Mouse (Mus musculus) C2C12 (cell line): Measurements from ENCODE around the gene Rap1gap2. TPM values are rescaled to one million over a fixed set of nuclear protein-coding genes. Genes with fewer than 3 reads are reported as not detected.
A peak's percentile ranks its signal among the peaks of the same experiment; 100 is the strongest.

Source experiments
- H3K27me3 ChIP-seq: one replicate; pipeline ENCODE4 v1.6.1; 2011; ENCODE audit not compliant: control insufficient read depth, insufficient read depth, insufficient read length
- H3K36me3 ChIP-seq: one replicate; pipeline ENCODE4 v1.6.1; 2011; ENCODE audit not compliant: control insufficient read depth, insufficient read depth
- H3K4me3 ChIP-seq: one replicate; pipeline ENCODE4 v1.5.1; 2011; ENCODE audit warnings: mild to moderate bottlenecking, control low read depth; ENCODE audit not compliant: poor library complexity, insufficient read depth, severe bottlenecking
- H3K79me2 ChIP-seq: one replicate; pipeline ENCODE4 v1.6.1; 2011; ENCODE audit not compliant: control insufficient read depth, insufficient read depth
- H3K79me3 ChIP-seq: one replicate; pipeline ENCODE4 v1.6.1; 2011; ENCODE audit warnings: low read depth, control low read depth
- H3ac ChIP-seq: one replicate; pipeline ENCODE3; 2011; ENCODE audit warnings: low read depth; ENCODE audit not compliant: control insufficient read depth, insufficient read length
- CEBPB ChIP-seq: IDR thresholded peaks from one replicate; pipeline ENCODE4 v1.6.1; 2011; ENCODE audit warnings: low read depth, mild to moderate bottlenecking, control low read depth, moderate library complexity
- CTCF ChIP-seq: IDR thresholded peaks from one replicate; pipeline ENCODE4 v1.5.1; 2011; ENCODE audit not compliant: control insufficient read depth, insufficient read depth, insufficient read length
- FOSL1 ChIP-seq: IDR thresholded peaks from one replicate; pipeline ENCODE4 v1.8.0; 2011; ENCODE audit warnings: mild to moderate bottlenecking, low read length; ENCODE audit not compliant: poor library complexity, insufficient read depth, severe bottlenecking
- MAX ChIP-seq: IDR thresholded peaks from one replicate; pipeline ENCODE4 v1.6.1; 2011; ENCODE audit warnings: mild to moderate bottlenecking, control low read depth
- MYOD1 ChIP-seq: IDR thresholded peaks from one replicate; pipeline ENCODE4 v1.6.1; 2011; ENCODE audit warnings: low read depth; ENCODE audit not compliant: control insufficient read depth, insufficient read length
- MYOG ChIP-seq: IDR thresholded peaks from one replicate; pipeline ENCODE4 v1.6.1; 2011; ENCODE audit not compliant: control insufficient read depth, insufficient read length; ENCODE audit errors: extremely low read depth
- USF1 ChIP-seq: IDR thresholded peaks from one replicate; pipeline ENCODE4 v1.6.1; 2011; ENCODE audit warnings: low read depth, mild to moderate bottlenecking, control low read depth, moderate library complexity
- polyA plus RNA-seq: library from polyadenylated mRNA; unstranded; fragments of >200 nt; fragmentation: generic; extraction: Trizol; gene quantifications from one replicate; pipeline ENCODE4 v1.2.1, GENCODE M21; 2012; ENCODE audit warnings: missing spikeins

Gene Rap1gap2
- polyA plus RNA-seq, 1 experiment, result 1.4 TPM

DNA sequence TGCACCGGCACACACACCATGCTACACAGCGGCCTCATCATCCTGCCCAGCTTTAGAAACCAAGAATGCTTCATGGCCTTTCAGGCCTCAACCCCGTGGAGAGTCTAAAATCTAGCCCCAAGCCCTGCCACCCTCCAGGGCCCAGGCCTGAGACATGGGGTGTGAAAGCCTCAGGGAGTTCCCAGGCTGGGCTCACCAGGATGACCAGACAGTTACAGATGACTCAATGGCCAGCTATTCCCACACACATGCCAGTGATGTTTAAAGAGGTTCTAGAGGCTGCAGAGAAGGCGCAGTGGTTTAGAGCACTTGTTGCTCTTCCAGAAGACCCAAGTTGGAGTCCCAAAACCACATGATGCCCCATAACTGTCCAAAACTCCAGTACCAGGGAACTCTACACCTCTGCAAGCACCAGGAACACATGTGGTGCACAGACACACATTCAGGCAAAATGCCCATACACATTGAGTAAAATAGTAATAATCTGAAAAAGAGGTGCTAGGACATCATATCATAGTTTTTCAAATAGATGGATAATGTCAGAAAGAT lies 44.3 kb downstream of the Rap1gap2 start:
- Histone ChIP-seq H3K79me3 (no peaks in the 10 kb centered on the region), H3K36me3 (no peaks in the 10 kb centered on the region), H3K79me2 (no peaks in the 10 kb centered on the region), H3K27me3 (no peaks in the 10 kb centered on the region), H3K4me3 (no peak overlapping the region), H3ac (no peak overlapping the region)
- TF ChIP-seq USF1 (peak; percentile 56), FOSL1 (peak; percentile 77), MYOG (no peak), MYOD1 (peak; percentile 33), CEBPB (no peak), CTCF (no peak), MAX (peak; percentile 22)

DNA sequence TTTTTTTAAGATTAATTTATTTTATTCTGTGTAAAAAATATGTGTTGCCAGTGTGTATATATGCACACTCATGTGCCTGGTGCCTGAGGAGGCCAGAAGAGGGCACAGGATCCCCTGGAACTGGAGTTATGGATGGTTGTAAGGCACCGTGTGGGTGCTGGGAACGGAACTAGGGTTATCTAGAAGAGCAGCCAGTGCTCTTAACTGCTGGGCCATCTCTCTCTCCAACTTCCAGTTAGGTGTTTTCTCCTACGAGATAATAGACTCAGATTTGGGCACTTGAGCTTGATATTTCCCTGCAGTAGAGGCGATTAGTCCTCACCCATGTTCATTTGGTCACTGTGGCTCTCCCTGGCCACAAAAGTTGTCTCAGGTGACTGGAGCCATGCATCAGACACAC lies 49.3 kb downstream of the Rap1gap2 start:
- no peaks in the 10 kb centered on the region for H3K79me2 ChIP-seq
- H3K36me3 ChIP-seq, result no peaks in the 10 kb centered on the region
- no peak overlapping the region for H3K4me3 ChIP-seq
- no peaks in the 10 kb centered on the region for H3K79me3 ChIP-seq
- TF ChIP-seq MAX, result no peak
- TF ChIP-seq CTCF, result no peak
- TF ChIP-seq CEBPB, result no peak
- no peak for TF ChIP-seq MYOG
- no peak for TF ChIP-seq MYOD1
- TF ChIP-seq FOSL1, result no peak
- no peak for TF ChIP-seq USF1
- H3K27me3 ChIP-seq, result no peaks in the 10 kb centered on the region
- no peak overlapping the region for H3ac ChIP-seq

DNA sequence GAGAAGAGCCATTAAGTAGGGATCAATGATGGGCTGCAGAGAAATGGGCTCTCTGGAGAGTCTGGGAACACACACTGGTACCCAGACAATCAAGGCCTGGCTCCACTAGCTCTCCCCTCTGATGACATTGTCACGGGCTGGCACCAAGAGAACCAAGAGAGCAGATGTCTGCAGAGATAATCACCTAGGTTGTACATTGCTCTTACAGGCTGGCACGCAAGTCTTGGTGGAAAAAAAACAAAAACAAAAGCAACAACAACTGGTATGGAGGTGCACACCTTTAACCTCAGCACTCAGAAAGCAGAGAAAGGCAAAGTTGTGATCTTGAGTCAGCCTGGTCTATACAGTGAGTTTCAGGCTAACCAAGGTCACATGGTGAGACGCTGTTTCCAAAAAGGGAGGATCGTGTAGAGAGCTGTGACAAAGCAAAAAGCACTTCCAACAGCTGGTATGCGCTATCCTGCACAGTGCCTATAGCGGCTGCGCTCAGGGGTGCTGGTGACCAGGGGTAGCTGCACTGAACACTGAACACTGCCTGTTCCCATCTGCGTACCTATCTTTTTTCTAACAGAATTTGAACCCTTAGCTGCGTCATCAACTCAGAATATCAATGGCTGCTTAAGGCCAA lies 50.0 kb downstream of the Rap1gap2 start:
- no peak overlapping the region for H3ac ChIP-seq
- H3K36me3 ChIP-seq, result no peaks in the 10 kb centered on the region
- H3K27me3 ChIP-seq, result no peaks in the 10 kb centered on the region
- H3K79me2 ChIP-seq, result no peaks in the 10 kb centered on the region
- no peak overlapping the region for H3K4me3 ChIP-seq
- no peak for TF ChIP-seq MYOD1
- TF ChIP-seq FOSL1, result no peak
- no peak for TF ChIP-seq MYOG
- no peak for TF ChIP-seq MAX
- no peak for TF ChIP-seq USF1
- TF ChIP-seq CEBPB, result no peak
- H3K79me3 ChIP-seq, result no peaks in the 10 kb centered on the region

DNA sequence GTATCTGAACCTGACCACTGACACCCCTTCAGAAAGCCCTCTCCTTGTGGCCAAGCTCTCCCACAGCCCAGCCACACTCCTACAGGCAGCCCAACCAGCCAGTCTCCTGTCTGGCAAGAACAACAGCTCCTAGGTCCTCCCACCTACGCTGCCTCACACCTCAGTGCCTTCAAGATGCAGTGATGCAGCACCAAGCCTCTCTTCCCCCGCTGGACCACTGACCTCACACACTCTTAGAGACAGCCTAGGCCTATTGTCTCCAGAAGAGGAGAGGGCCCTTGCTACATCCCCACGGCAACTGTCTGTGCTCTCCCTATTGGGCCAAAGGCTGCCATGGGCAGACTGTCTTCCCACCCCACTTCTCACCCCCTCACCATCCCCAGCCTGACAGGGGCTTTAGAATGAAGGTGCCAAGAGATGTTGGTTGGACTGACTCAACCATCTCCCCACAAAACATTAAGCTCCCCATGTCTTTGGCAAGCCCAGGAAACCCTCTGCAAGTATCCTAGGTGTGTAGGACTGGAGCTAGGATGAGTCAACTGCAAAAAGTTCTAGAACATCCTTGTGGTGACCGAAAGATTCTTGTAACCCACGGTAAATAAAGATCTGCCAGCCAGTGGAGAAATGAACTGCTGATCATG lies 50.8 kb downstream of the Rap1gap2 start:
- no peak overlapping the region for H3K4me3 ChIP-seq
- no peaks in the 10 kb centered on the region for H3K27me3 ChIP-seq
- H3ac ChIP-seq, result no peak overlapping the region
- H3K79me2 ChIP-seq, result no peaks in the 10 kb centered on the region
- no peaks in the 10 kb centered on the region for H3K36me3 ChIP-seq
- no peaks in the 10 kb centered on the region for H3K79me3 ChIP-seq
- TF ChIP-seq CTCF (no peak), MAX (no peak), CEBPB (no peak), MYOD1 (no peak), FOSL1 (no peak), USF1 (no peak), MYOG (no peak)

DNA sequence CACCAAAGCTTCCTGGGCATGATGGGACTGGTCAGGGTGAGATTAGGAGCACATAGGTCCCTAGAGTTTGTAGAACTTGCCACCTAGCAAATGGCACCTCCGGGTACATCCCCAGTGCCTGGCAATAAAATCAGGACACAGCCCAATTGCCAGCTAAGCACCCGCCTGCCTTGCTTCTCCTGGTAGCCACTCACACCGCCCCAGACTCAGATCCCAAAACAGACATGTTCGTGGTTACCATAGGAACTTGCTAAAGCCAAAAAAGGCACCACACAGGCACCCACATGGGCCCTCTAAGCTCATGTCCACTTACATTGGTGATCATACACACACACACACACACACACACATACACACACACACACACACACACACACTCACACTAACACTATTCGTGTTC lies 51.8 kb downstream of the Rap1gap2 start:
- H3K79me2 ChIP-seq, result no peaks in the 10 kb centered on the region
- H3K4me3 ChIP-seq, result no peak overlapping the region
- no peaks in the 10 kb centered on the region for H3K36me3 ChIP-seq
- H3K79me3 ChIP-seq, result no peaks in the 10 kb centered on the region
- H3K27me3 ChIP-seq, result no peaks in the 10 kb centered on the region
- no peak overlapping the region for H3ac ChIP-seq
- no peak for TF ChIP-seq CEBPB
- TF ChIP-seq MYOG, result no peak
- TF ChIP-seq CTCF, result no peak
- no peak for TF ChIP-seq USF1
- no peak for TF ChIP-seq FOSL1
- TF ChIP-seq MAX, result no peak
